Mouse (Mus musculus): ENCODE results near the gene Rab30.
"Not testable (repeated sequence)": the region's sequence is repeated elsewhere in the genome, so short reads cannot be mapped to it uniquely, and the experiment has no call there.

The Rab30 gene

DNA sequence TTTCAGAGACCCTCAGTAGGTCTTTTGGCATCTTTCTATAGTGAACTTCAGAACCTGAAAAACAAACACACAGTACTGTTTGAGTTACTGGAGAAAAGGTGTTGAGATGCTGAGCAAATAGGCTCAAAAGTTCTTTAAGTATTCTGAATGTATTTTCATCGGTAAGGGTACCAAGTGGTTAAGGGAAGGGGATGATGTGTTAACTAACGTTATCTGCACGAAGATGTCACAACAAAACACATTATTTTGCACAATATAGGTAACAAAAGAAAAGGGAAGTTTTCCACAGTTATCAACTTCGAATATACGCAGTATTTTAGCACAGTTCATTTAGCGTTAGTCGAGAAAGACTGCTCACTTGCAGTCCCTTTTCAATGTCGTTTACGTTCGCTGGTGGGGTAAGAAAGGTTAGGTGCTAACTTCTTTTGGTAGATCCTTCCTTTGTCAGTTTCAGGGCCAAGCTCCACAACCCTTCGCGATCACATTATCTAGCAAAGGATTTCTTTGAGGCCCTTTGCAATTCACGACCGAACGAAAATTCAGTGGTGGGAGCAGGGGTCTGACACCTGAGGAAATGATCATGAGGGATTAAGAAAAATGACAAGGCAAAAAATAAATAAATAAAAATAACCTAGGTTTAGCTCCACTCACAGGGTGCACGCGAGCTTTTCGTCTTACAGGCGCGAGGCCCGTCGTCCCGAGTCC is 840 bp upstream of the Rab30 start:
- POLR2A ChIA-PET, result interaction anchor here (0.6 to 8.2 kb wide), 72 partner anchors 8 to 339 kb away, joined by 3 to 106 read pairs (median 5); partner anchors contain the start of genes Pcf11 (in 4 of the 4), Ddias (in 2 of the 4), Prcp (in 2 of the 4) and Ankrd42 (in 1 of the 4)
- CTCF ChIA-PET, result interaction anchor here in 2 of 4 experiments (0.6 to 1.0 kb wide), 2 partner anchors 127 to 135 kb away, joined by 3 read pairs; no protein-coding TSS in a partner anchor

DNA sequence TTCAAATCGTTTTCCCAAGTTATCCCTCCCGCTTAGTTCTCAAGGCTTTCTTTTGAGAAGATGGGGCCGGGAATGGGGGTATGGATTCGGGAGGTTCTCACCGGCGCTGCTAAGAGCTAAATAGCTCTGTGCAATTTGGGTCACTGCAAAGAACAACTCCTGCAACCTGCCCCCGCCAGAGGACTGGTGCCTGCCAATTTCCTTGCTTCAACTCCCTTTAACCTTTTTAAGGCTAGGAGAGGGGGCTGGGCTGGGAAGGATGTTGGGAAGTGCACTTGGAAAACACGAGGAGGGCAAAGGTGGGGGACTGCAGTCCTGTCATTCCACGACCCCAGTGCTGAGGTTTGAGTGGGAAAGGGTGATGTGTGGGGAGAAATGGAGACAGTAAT is 452 bp downstream of the Rab30 start:
- ChIA-PET CTCF (no interaction called here), POLR2A (interaction anchor here (0.6 to 8.2 kb wide), 54 partner anchors 9 to 338 kb away, joined by 3 to 106 read pairs (median 6); partner anchors contain the start of genes Pcf11 (in 3 of the 4), Ddias (in 2 of the 4), Prcp (in 2 of the 4) and Ankrd42 (in 1 of the 4))

DNA sequence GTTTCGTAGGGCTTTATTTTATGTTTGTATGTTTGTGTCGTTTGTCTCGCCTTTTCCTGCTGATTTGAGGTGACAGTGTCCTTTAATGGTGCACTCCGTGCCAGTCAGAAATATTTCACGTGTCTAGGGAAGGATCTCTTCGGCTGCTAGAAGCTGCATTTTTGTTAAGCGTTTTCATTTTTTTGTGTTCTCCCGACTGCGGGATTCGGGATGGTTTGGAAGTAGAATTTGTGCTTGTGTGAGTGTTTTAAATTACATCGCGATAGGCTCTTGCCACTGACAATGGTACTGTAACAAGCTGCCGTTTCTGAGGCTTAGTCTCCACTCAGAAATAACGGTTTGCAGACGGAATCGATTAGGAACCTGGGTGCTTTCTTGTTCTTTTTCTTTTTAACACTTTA is 938 bp downstream of the Rab30 start:
- POLR2A ChIA-PET, result interaction anchor here in 3 of 4 experiments (0.8 to 8.2 kb wide), 30 partner anchors 8 to 337 kb away, joined by 3 to 106 read pairs (median 8); partner anchors contain the start of genes Pcf11 (in 3 of the 3), Ddias (in 2 of the 3), Prcp (in 2 of the 3) and Fam181b (in 1 of the 3)
- CTCF ChIA-PET, result no interaction called here

DNA sequence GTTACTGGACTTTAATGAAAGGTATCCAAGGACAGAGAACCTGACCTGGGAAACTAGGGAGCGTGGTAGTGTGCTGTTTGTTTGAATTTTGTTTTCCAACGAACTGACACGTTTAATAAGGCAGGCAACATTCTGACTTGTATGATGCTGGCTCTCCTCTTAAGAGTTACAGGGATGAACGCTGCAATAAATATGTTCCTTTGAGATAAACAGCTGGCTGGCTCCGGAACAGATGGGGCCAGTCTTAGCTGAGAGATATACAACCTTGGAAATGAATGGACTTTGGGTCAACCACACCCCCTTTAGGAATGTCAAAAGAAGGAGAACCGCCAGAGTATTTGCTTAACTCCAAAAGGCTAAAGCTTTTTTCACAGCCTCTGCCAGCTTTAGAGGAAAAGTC is 1.4 kb downstream of the Rab30 start:
- ChIA-PET CTCF (interaction anchor here in 2 of 4 experiments (0.6 to 0.9 kb wide), 2 partner anchors 38 to 249 kb away, joined by 3 read pairs; no protein-coding TSS in a partner anchor), POLR2A (interaction anchor here in 3 of 4 experiments (0.7 to 8.2 kb wide), 22 partner anchors 9 to 337 kb away, joined by 3 to 106 read pairs (median 4); partner anchors contain the start of genes Pcf11 (in 3 of the 3), Ddias (in 2 of the 3), Prcp (in 2 of the 3) and Fam181b (in 1 of the 3))

DNA sequence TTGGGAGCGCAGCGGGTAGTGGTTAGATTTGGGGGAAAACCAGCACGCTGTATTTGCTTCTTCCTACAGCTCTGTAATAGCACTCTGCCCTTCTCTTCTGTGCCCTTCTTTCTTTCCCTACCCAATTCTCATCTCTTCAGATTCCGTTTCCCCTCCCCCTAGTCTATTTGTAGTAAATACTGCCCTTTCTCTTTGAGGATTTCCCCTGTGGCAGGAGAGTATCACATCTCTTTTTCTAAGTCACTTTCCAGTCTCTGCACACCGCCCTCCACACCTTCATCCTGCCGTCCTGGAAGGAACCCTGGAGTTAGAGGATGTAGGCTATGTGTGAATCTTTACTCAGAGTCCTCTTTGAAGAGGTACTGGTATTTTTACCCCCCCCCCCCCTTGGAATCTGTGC is 1.9 kb downstream of the Rab30 start:
- ChIA-PET POLR2A (interaction anchor here in 3 of 4 experiments (0.7 to 8.2 kb wide), 22 partner anchors 9 to 336 kb away, joined by 3 to 106 read pairs (median 4); partner anchors contain the start of genes Pcf11 (in 3 of the 3), Ddias (in 2 of the 3), Prcp (in 2 of the 3) and Fam181b (in 1 of the 3)), CTCF (interaction anchor here in 2 of 4 experiments (0.6 to 0.9 kb wide), 2 partner anchors 37 to 249 kb away, joined by 3 read pairs; no protein-coding TSS in a partner anchor)

DNA sequence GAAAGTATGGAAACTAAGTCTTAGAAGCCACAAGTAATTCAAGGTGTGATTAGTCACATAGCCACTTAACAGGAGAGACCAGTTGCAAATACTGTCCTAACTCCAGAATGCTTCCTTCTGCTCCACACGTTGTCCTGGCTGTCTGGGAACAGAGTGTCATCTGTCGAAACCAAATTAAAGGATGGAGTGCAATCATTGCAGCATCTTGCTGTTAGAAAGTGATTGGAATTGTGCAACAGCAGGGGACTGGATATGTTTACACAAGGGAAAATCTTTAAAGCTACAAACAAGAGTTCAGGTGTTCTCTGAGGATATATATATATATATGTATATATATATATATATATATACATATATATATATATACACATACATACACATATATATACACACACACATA is 9.0 kb downstream of the Rab30 start:
- ChIA-PET CTCF (no interaction called here), POLR2A (interaction anchor here in 3 of 4 experiments (0.6 to 1.3 kb wide), 4 partner anchors 8 to 13 kb away, joined by 3 to 5 read pairs (median 4); partner anchors contain the start of gene Rab30 (in 2 of the 3))

DNA sequence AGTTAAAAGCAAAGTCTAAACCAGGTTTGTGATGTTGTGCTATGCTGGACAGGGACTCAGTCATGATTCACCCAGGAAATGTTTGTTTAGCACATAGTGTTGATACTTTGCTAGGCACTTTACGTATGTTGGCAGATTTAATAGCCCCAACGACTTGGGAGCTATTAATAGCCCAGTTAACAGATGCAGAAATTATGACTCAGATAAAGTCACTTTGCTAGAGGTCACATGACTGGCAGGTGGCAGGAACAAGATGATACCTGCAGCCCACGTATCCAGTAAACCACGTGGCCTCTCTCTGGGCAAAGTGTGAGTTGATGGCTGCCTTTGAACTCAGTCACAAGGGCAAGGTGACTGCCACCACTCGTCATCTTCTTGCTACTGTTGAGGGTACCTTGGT is 16.7 kb downstream of the Rab30 start:
- CTCF ChIA-PET, result no interaction called here

DNA sequence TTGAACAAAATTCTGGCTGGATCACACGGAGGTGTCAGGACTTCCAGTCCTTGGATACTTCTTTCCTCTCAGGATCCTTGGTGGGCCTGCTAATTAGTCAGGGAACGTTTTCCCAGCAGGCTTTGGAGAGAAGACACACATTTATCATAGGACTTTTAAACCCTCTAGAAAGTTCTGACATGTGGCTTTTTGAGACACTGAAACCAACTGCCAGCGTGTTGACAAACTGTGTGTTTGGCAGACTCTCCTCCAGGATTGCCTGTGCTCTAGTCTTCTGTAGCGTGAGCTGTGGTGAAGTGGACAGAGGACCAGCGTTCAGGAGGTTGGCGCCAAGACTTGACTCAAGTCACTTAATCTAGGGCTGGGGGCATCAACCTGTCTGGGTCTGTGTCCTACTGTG is 19.2 kb downstream of the Rab30 start:
- ChIA-PET CTCF (interaction anchor here in 1 of 4 experiments (0.8 kb wide), 1 partner anchor 21 kb away, joined by 3 read pairs; no protein-coding TSS in a partner anchor), POLR2A (interaction anchor here in 2 of 4 experiments (0.8 to 2.1 kb wide), 2 partner anchors 18 to 28 kb away, joined by 3 to 4 read pairs; no protein-coding TSS in a partner anchor)

More for the DNA sequence above, 16.7 kb downstream of the Rab30 start:
- POLR2A ChIA-PET, result interaction anchor here in 3 of 4 experiments (0.5 to 1.6 kb wide), 4 partner anchors 8 to 117 kb away, joined by 3 to 5 read pairs (median 4); partner anchors contain the start of gene Rab30 (in 1 of the 3)

DNA sequence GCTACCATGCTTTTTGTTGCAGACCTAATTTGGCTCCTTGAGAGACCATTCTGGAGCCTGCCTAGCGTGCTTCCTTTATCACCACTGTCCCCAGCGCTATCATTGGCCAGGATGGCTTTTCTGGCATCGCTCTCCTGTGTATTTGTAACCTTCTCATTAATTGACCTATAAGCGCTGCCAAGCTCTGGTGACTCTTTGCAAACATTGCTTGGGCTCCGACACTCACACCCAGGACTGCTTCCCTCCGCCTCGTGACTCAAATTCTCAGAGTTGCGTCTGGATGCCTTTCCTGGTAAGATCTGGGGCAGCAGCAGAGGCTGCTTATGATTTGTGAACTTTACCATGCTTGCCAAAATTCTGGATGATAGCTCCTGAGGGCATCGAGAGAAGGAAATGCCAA is 19.8 kb downstream of the Rab30 start:
- ChIA-PET CTCF (no interaction called here), POLR2A (interaction anchor here in 1 of 4 experiments (2.1 kb wide), 1 partner anchor 28 kb away, joined by 4 read pairs; no protein-coding TSS in a partner anchor)

DNA sequence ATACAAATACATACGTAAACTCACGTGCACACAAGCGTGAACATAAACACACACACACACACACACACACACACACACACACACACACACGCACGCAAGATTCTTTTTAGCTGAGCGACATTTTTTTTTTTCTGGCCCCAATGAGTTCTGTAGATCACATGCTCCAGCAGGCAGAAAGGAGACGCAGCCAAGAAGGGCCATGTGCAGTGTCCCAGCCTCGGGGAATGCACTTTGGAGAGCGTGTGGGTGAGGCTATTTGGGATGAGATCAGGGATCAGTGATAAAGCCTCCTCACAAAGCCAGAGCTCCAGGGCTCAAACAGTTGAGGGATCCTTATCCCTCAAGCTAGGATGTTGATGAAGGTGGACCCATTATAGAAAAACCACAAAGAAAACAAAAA is 24.0 kb downstream of the Rab30 start:
- ChIA-PET CTCF (no interaction called here), POLR2A (interaction anchor here in 3 of 4 experiments (0.6 to 1.7 kb wide), 4 partner anchors 10 to 47 kb away, joined by 3 to 5 read pairs (median 4); partner anchors contain the start of gene Rab30 (in 1 of the 3))

DNA sequence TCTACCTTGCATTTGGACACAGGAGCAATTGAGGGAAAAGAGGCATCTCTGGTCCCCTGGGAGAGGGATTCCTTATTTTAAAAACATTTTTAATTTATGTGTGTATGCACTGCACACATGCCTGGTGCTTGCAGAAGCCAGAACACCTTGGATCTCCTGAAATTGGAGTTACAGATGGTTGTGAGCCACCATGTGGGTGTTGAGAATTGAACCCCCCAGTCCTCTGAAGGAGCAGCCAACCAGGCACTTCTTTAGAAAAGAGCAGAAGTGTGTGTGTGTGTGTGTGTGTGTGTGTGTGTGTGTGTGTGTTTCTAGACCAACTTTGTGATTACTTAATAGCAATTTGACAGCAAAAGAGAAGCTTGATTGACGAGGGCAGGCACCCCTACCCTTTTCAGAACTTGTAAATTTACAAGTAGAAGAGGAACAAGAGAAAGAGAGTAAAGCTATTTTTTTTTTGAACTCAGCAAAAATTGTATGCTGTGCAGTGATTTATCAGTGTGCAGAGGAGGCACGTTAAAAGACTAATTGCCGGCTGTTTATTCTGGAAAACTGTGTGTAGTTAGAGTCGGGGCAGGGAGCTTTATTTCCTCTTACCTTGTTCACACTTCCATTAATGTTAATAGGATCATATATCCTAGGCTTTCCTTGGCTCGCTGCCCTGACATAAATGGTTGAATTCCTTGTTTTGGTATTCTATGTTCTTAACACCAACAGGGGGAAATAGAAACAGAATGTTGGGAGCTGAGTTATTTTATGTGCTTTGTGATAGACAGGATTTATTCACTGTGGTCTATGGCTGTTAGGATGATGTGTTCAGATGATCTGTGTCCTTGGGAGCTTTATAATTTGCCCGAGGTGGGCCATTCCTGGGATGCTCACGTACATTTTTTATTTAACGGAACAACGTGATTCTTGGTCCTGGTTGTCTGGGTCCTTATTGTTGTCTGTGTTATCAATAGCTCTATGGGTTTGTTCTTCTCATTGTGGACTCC is 25.0 kb downstream of the Rab30 start:
- CTCF ChIA-PET, result interaction anchor here in 1 of 4 experiments (0.7 kb wide), 1 partner anchor 9 kb away, joined by 5 read pairs; no protein-coding TSS in a partner anchor
- POLR2A ChIA-PET, result interaction anchor here in 2 of 4 experiments (0.8 to 1.3 kb wide), 5 partner anchors 9 to 109 kb away, joined by 3 to 4 read pairs (median 4); partner anchors contain the start of gene Rab30 (in 1 of the 2)

DNA sequence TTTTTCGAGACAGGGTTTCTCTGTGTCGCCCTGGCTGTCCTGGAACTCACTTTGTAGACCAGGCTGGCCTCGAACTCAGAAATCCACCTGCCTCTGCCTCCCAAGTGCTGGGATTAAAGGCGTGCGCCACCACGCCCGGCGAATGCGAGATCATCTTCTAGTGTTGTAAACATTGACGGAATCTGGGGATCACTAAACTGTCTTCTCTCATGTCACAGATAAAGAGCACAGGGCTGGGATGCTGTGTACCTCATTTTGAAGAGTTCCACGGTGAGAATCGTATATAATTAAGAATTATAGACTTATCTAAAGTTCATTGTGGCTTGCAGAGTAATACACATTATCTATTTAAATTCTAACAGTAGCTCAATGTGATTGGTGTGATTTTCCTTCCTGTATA is 26.7 kb downstream of the Rab30 start:
- CTCF ChIA-PET, result not testable (repeated sequence)
- POLR2A ChIA-PET, result interaction anchor here in 1 of 4 experiments (1.4 to 1.5 kb wide), 2 partner anchors 23 to 25 kb away, joined by 3 to 4 read pairs; no protein-coding TSS in a partner anchor

DNA sequence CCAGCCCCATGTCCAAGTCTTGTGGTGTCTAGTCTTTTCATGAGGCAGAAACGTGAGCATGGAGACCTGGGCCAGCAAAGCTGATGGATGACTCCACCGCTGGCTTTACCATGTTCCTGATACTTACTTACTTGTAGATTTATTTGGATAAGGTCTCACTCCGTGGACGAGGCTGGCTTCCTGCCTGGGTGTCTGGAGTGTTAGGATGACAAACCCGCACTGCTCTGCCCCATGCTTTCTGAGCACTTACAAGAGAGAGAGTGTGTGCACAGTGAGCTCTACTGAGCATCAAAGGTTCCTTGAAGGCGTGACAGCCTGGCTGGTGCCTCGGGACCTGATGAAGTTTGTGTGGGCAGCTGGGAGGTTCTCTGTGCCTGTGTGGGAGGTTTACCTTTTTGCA is 27.5 kb downstream of the Rab30 start:
- POLR2A ChIA-PET, result interaction anchor here in 2 of 4 experiments (1.1 to 1.5 kb wide), 3 partner anchors 24 to 100 kb away, joined by 3 to 4 read pairs (median 3); no protein-coding TSS in a partner anchor
- CTCF ChIA-PET, result no interaction called here

DNA sequence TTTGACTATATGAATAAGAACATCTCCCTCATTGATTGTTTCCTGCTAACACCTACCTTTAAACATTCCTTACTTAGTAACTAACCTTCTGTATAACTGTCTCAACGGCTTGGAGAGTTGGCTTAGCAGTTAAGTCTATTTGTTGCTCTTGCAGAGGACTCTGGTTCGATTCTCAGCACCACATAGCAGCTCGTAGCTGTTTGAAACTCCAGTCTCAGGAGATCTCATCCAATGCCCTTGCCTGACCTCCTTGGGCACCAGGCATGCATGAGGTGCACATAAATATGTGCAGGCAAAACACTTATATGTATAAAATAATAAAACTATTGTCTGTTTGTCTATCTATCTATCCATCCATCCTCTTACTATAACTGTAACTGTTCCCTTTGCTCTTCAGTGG is 31.6 kb downstream of the Rab30 start:
- ChIA-PET CTCF (interaction anchor here in 1 of 4 experiments (1.3 kb wide), 1 partner anchor 8 kb away, joined by 3 read pairs; no protein-coding TSS in a partner anchor), POLR2A (interaction anchor here in 1 of 4 experiments (2.0 kb wide), 1 partner anchor 32 kb away, joined by 5 read pairs; the partner anchor contains the start of gene Rab30)

DNA sequence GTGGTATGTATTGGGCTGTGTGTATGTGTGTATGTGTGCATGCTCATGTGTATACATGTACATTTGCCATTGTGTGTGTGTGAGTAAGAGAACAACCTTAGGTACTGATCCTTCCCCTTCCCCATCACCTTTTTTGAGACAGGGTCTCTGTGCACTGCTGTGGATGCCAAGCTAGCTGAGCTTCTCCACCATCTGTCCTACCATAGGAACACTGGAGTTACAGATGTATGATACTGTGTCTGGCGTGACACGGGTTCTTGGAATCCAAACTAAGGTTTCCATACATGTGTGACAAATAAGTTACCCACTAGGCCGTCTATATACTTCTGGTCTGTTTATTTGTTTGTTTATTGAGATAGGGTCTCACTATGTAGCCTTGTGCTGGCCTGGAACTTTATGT is 32.2 kb downstream of the Rab30 start:
- CTCF ChIA-PET, result no interaction called here

DNA sequence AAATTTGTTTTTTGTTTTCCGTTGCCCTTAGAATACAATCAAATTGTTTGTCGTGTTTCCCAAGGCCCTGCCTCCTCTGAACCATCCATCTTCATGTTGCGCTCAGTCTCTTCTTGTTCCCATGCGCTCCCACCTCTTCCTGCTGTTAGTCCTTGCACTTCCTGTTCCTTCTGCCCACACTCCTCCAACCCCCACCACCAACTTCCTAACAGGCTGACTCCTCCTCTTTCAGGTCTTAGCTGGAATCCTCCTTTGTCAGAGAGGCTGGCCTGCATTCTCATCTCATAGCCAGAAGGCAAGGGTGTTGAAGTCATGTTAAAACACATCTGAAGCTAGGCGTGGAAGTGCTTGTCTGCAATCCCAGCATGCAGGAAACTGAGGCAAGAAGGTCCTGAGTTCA is 33.3 kb downstream of the Rab30 start:
- ChIA-PET CTCF (interaction anchor here in 1 of 4 experiments (1.2 kb wide), 1 partner anchor 8 kb away, joined by 5 read pairs; no protein-coding TSS in a partner anchor), POLR2A (interaction anchor here in 3 of 4 experiments (1.0 to 3.2 kb wide), 13 partner anchors 19 to 120 kb away, joined by 3 to 23 read pairs (median 4); partner anchors contain the start of genes Rab30 (in 2 of the 3) and Pcf11 (in 1 of the 3))

More for the DNA sequence above, 32.2 kb downstream of the Rab30 start:
- POLR2A ChIA-PET, result interaction anchor here in 2 of 4 experiments (0.7 to 2.0 kb wide), 3 partner anchors 33 to 200 kb away, joined by 3 to 5 read pairs (median 4); partner anchors contain the start of gene Rab30 (in 1 of the 2)

DNA sequence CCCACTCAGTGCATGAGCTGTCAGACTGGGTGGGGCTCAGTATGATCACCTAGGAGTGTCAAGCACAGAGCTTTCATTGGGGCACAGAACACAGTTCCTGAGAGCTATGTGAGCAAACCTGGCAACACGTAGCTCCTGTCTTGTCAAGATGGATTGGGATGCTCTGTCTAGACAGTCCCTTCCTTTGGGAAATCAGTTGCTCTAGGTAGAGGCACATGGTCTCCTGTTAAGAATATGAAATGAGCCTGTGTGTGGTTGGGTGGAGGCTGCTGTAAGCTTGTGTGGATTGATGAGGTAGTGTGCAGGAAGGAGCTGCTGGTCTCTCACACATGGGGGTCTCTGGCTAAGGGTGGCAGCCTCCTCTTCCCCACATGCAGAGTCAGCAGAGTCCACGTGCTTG is 34.3 kb downstream of the Rab30 start:
- POLR2A ChIA-PET, result interaction anchor here in 3 of 4 experiments (0.6 to 3.2 kb wide), 18 partner anchors 10 to 121 kb away, joined by 3 to 23 read pairs (median 4); partner anchors contain the start of genes Rab30 (in 2 of the 3) and Pcf11 (in 1 of the 3)
- CTCF ChIA-PET, result interaction anchor here in 1 of 4 experiments (1.1 to 1.2 kb wide), 2 partner anchors 9 to 22 kb away, joined by 3 to 5 read pairs; no protein-coding TSS in a partner anchor
